Mouse (Mus musculus): ENCODE data around the gene Arhgap5. TPM values are rescaled to one million over a fixed set of nuclear protein-coding genes. Genes with fewer than 3 reads are reported as not detected.

The Arhgap5 gene
- polyA plus RNA-seq, 1 experiment from 2014 or later, result 7.9 TPM

Other genes starting within 250 kb of the Arhgap5 start
- gene Akap6, start 195.4 kb downstream of the Arhgap5 start, polyA plus RNA-seq (2015; fragmentation: Nextera tagmentation; extraction: Ambion mirVana), result 0.05 and 0.10 TPM in 2 replicates